Mouse (Mus musculus): Measurements from ENCODE around the gene Rps6ka1. TPM values are rescaled to one million over a fixed set of nuclear protein-coding genes. Genes with fewer than 3 reads are reported as not detected.

Gene Rps6ka1
- polyA plus RNA-seq, 1 experiment from 2014 or later: 20.9 TPM

GRCm38 (mm10) chr4:133829281-133830070 lies 58.1 kb downstream of the Rps6ka1 start:
- Histone ChIP-seq H3K27ac (ENCODE audit: low read depth, low read length) (no peak overlapping the region), H3K27me3 (ENCODE audit: control insufficient read depth, insufficient read depth, low read length) (no peaks in the 10 kb centered on the region), H3K4me2 (peak overlapping the region; percentile 55), H3K4me3 (ENCODE audit: low read depth, low read length) (peak overlapping the region; percentile 5; the same call in 1 of the 2 replicates), H3K4me1 (ENCODE audit: control insufficient read depth, insufficient read depth, low read length) (peaks cover 9% of the 10 kb centered on the region; the same call in 1 of the 2 replicates), H3K9ac (ENCODE audit: low read depth, low read length) (no peak overlapping the region), H3K36me3 (ENCODE audit: control insufficient read depth, insufficient read depth, low read length) (no peaks in the 10 kb centered on the region), H3K9me3 (replicated peaks; ENCODE audit: control insufficient read depth, low read length) (no peaks in the 10 kb centered on the region)
- ATAC-seq (replicated peaks; ENCODE audit: insufficient number of reproducible peaks, low FRiP score, low TSS enrichment): no peak
- WGBS (ENCODE audit: insufficient replicate concordance): 15% methylated on average over 10 of the region's 10 CpGs

- WGBS (ENCODE audit: insufficient replicate concordance): 25% methylated on average over 25 of the region's 25 CpGs
- peaks cover 9% of the 10 kb centered on the region; the same call in 1 of the 2 replicates for H3K4me1 ChIP-seq (ENCODE audit: control insufficient read depth, insufficient read depth, low read length)
- 0 out of 2 replicates have a peak overlapping the region, but pooled peaks have one; percentile 11 for H3K4me3 ChIP-seq (ENCODE audit: low read depth, low read length)
- H3K36me3 ChIP-seq (ENCODE audit: control insufficient read depth, insufficient read depth, low read length): no peaks in the 10 kb centered on the region
- H3K9me3 ChIP-seq (replicated peaks; ENCODE audit: control insufficient read depth, low read length): no peaks in the 10 kb centered on the region
- H3K27me3 ChIP-seq (ENCODE audit: control insufficient read depth, insufficient read depth, low read length): no peaks in the 10 kb centered on the region
- peak overlapping the region; percentile 39 for H3K9ac ChIP-seq (ENCODE audit: low read depth, low read length)
- peak overlapping the region; percentile 55 for H3K4me2 ChIP-seq
- no peak overlapping the region; the same call in 1 of the 2 replicates for H3K27ac ChIP-seq (ENCODE audit: low read depth, low read length)
- ATAC-seq (replicated peaks; ENCODE audit: insufficient number of reproducible peaks, low FRiP score, low TSS enrichment): no peak
Measured at GRCm38 (mm10) chr4:133827887-133828794, 59.5 kb downstream of the Rps6ka1 start.

- H3K4me1 ChIP-seq (ENCODE audit: control insufficient read depth, insufficient read depth, low read length): 0 out of 2 replicates have a peak, but pooled peaks cover 9% of the 10 kb centered on the region
- ATAC-seq (replicated peaks; ENCODE audit: insufficient number of reproducible peaks, low FRiP score, low TSS enrichment): no peak
- H3K9me3 ChIP-seq (replicated peaks; ENCODE audit: control insufficient read depth, low read length): no peaks in the 10 kb centered on the region
- H3K36me3 ChIP-seq (ENCODE audit: control insufficient read depth, insufficient read depth, low read length): no peaks in the 10 kb centered on the region
- H3K27ac ChIP-seq (ENCODE audit: low read depth, low read length): no peak overlapping the region
- H3K27me3 ChIP-seq (ENCODE audit: control insufficient read depth, insufficient read depth, low read length): no peaks in the 10 kb centered on the region
- no peak overlapping the region for H3K4me2 ChIP-seq
- no peak overlapping the region for H3K9ac ChIP-seq (ENCODE audit: low read depth, low read length)
- 66% methylated on average over 6 of the region's 6 CpGs for WGBS (ENCODE audit: insufficient replicate concordance)
- H3K4me3 ChIP-seq (ENCODE audit: low read depth, low read length): no peak overlapping the region
Measured at GRCm38 (mm10) chr4:133827354-133827753, 60.2 kb downstream of the Rps6ka1 start.

- Histone ChIP-seq H3K9ac (ENCODE audit: low read depth, low read length) (no peak overlapping the region), H3K27ac (ENCODE audit: low read depth, low read length) (no peak overlapping the region), H3K4me3 (ENCODE audit: low read depth, low read length) (no peak overlapping the region), H3K36me3 (ENCODE audit: control insufficient read depth, insufficient read depth, low read length) (no peaks in the 10 kb centered on the region), H3K4me2 (no peak overlapping the region), H3K27me3 (ENCODE audit: control insufficient read depth, insufficient read depth, low read length) (no peaks in the 10 kb centered on the region), H3K9me3 (replicated peaks; ENCODE audit: control insufficient read depth, low read length) (no peaks in the 10 kb centered on the region), H3K4me1 (ENCODE audit: control insufficient read depth, insufficient read depth, low read length) (peaks cover 13% of the 10 kb centered on the region; the same call in 1 of the 2 replicates)
- 58% methylated on average over 3 of the region's 3 CpGs for WGBS (ENCODE audit: insufficient replicate concordance)
- ATAC-seq (replicated peaks; ENCODE audit: insufficient number of reproducible peaks, low FRiP score, low TSS enrichment): no peak
Measured at GRCm38 (mm10) chr4:133825731-133826130, 61.9 kb downstream of the Rps6ka1 start.

GRCm38 (mm10) chr4:133820806-133821560 lies 66.6 kb downstream of the Rps6ka1 start:
- Histone ChIP-seq H3K4me1 (ENCODE audit: control insufficient read depth, insufficient read depth, low read length) (peaks cover 12% of the 10 kb centered on the region), H3K9ac (ENCODE audit: low read depth, low read length) (no peak overlapping the region; the same call in 1 of the 2 replicates), H3K9me3 (replicated peaks; ENCODE audit: control insufficient read depth, low read length) (no peaks in the 10 kb centered on the region), H3K27me3 (ENCODE audit: control insufficient read depth, insufficient read depth, low read length) (no peaks in the 10 kb centered on the region), H3K36me3 (ENCODE audit: control insufficient read depth, insufficient read depth, low read length) (no peaks in the 10 kb centered on the region), H3K27ac (ENCODE audit: low read depth, low read length) (no peak overlapping the region), H3K4me3 (ENCODE audit: low read depth, low read length) (no peak overlapping the region), H3K4me2 (no peak overlapping the region; the same call in 1 of the 2 replicates)
- 40% methylated on average over 9 of the region's 9 CpGs for WGBS (ENCODE audit: insufficient replicate concordance)
- ATAC-seq (replicated peaks; ENCODE audit: insufficient number of reproducible peaks, low FRiP score, low TSS enrichment): no peak

GRCm38 (mm10) chr4:133820166-133820565 lies 67.4 kb downstream of the Rps6ka1 start:
- Histone ChIP-seq H3K4me2 (no peak overlapping the region), H3K9me3 (replicated peaks; ENCODE audit: control insufficient read depth, low read length) (no peaks in the 10 kb centered on the region), H3K27me3 (ENCODE audit: control insufficient read depth, insufficient read depth, low read length) (no peaks in the 10 kb centered on the region), H3K27ac (ENCODE audit: low read depth, low read length) (no peak overlapping the region), H3K4me3 (ENCODE audit: low read depth, low read length) (no peak overlapping the region), H3K4me1 (ENCODE audit: control insufficient read depth, insufficient read depth, low read length) (peaks cover 21% of the 10 kb centered on the region), H3K9ac (ENCODE audit: low read depth, low read length) (no peak overlapping the region), H3K36me3 (ENCODE audit: control insufficient read depth, insufficient read depth, low read length) (no peaks in the 10 kb centered on the region)
- no peak for ATAC-seq (replicated peaks; ENCODE audit: insufficient number of reproducible peaks, low FRiP score, low TSS enrichment)
- 43% methylated on average over 4 of the region's 4 CpGs for WGBS (ENCODE audit: insufficient replicate concordance)

- Histone ChIP-seq H3K36me3 (ENCODE audit: control insufficient read depth, insufficient read depth, low read length) (no peaks in the 10 kb centered on the region), H3K27me3 (ENCODE audit: control insufficient read depth, insufficient read depth, low read length) (no peaks in the 10 kb centered on the region), H3K4me2 (no peak overlapping the region), H3K4me3 (ENCODE audit: low read depth, low read length) (no peak overlapping the region), H3K4me1 (ENCODE audit: control insufficient read depth, insufficient read depth, low read length) (peaks cover 24% of the 10 kb centered on the region), H3K9me3 (replicated peaks; ENCODE audit: control insufficient read depth, low read length) (no peaks in the 10 kb centered on the region), H3K9ac (ENCODE audit: low read depth, low read length) (no peak overlapping the region), H3K27ac (ENCODE audit: low read depth, low read length) (no peak overlapping the region)
- WGBS (ENCODE audit: insufficient replicate concordance): 91% methylated on average over 5 of the region's 5 CpGs
- no peak for ATAC-seq (replicated peaks; ENCODE audit: insufficient number of reproducible peaks, low FRiP score, low TSS enrichment)
Measured at GRCm38 (mm10) chr4:133817356-133817755, 70.2 kb downstream of the Rps6ka1 start.

GRCm38 (mm10) chr4:133816504-133816875 lies 71.1 kb downstream of the Rps6ka1 start:
- no peaks in the 10 kb centered on the region for H3K27me3 ChIP-seq (ENCODE audit: control insufficient read depth, insufficient read depth, low read length)
- H3K9me3 ChIP-seq (replicated peaks; ENCODE audit: control insufficient read depth, low read length): no peaks in the 10 kb centered on the region
- ATAC-seq (replicated peaks; ENCODE audit: insufficient number of reproducible peaks, low FRiP score, low TSS enrichment): no peak
- H3K4me3 ChIP-seq (ENCODE audit: low read depth, low read length): peak overlapping the region; percentile 29
- peak overlapping the region; percentile 99 for H3K27ac ChIP-seq (ENCODE audit: low read depth, low read length)
- 17% methylated on average over 7 of the region's 7 CpGs for WGBS (ENCODE audit: insufficient replicate concordance)
- peak overlapping the region; percentile 79 for H3K4me2 ChIP-seq
- H3K9ac ChIP-seq (ENCODE audit: low read depth, low read length): peak overlapping the region; percentile 79; the same call in 1 of the 2 replicates
- peaks cover 24% of the 10 kb centered on the region for H3K4me1 ChIP-seq (ENCODE audit: control insufficient read depth, insufficient read depth, low read length)
- no peaks in the 10 kb centered on the region for H3K36me3 ChIP-seq (ENCODE audit: control insufficient read depth, insufficient read depth, low read length)
